Mouse (Mus musculus) liver, embryonic 14.5 days (tissue): ENCODE data around the gene Smarca4.

Source experiments
- CTCF ChIP-seq: IDR thresholded peaks from 2 replicates; pipeline ENCODE4 v1.5.1; 2016; ENCODE audit warnings: antibody characterized with exemption, low read depth, control low read depth
- EP300 ChIP-seq: IDR thresholded peaks from 2 replicates; pipeline ENCODE4 v1.6.1; 2016; ENCODE audit warnings: antibody characterized with exemption, low read depth

- TF ChIP-seq CTCF (no peak), EP300 (no peak)
These were observed 54.4 kb downstream of the Smarca4 start for GRCm38 (mm10) chr9:21670354-21670753.
